Mouse (Mus musculus) WW6 (cell line): ENCODE data around the gene Gm21992.

Experiments
- DNase-seq: peaks from one replicate; pipeline ENCODE4 v3.0.0-alpha.2; 2013; ENCODE audit warnings: low read depth, low spot score

Gm21992 gene

DNA sequence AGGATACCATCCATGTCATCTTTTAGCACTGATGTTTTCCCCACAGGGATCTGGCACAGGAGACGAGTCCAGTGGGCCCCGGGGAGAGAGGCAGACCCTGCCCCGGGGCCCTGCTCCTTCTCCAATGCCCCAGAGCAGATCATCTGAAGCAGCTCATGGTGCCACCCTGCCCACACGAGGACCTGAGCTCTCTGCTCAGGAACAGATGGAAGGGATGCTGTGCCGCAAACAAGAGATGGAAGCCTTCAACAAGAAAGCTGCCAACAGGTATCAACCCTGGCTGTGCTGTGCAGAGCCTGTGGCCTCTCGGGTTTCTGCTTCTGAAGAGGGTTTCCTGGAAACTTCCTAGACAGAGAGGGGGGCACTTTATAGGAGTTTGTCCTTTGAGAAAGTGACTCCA is 61.4 kb downstream of the Gm21992 start:
- DNase-seq, result no peak

DNA sequence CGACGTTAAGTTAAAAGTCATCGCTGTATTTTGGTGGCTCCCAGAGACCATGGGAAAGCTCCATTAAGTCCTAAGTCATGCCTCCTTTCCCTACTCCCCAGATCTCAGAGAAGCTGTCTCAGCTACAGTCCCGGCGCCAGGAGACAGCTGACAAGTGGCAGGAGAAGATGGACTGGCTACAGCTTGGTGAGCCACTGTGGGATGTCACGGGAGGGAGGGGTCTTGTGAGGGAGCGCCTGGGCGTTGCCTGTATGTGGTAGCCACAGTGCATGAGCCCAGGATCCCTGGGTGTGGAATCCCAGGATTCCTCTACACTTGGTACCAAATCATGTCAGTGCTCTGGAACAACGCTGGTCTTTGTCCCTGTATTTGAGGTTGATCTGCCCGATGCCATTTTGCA is 62.9 kb downstream of the Gm21992 start:
- DNase-seq, result no peak

DNA sequence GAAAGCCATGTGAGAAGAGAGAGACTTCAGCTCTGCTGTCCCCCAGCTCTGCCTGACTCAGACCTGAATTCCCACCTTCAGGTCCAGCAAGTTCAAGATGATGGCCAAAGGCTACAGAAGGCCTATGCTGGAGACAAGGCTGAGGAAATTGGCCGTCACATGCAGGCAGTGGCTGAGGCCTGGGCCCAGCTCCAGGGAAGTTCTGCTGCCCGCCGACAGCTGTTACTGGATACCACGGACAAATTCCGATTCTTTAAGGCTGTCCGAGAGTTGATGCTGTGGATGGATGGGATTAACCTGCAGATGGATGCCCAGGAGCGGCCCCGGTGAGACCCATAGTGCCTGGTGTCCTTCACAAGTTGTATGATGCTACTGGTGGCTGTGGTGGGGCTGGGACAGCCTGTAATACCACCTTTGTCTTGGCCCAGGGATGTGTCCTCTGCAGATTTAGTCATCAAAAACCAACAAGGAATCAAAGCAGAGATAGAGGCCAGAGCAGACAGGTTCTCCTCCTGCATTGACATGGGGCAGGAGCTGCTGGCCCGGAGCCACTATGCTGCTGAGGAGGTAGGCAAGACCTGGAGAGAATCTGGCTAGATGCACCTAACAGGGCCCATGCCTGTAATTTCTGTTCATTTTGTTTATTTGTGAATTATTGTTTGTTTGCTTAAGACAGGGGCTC is 63.6 kb downstream of the Gm21992 start:
- no peak for DNase-seq

DNA sequence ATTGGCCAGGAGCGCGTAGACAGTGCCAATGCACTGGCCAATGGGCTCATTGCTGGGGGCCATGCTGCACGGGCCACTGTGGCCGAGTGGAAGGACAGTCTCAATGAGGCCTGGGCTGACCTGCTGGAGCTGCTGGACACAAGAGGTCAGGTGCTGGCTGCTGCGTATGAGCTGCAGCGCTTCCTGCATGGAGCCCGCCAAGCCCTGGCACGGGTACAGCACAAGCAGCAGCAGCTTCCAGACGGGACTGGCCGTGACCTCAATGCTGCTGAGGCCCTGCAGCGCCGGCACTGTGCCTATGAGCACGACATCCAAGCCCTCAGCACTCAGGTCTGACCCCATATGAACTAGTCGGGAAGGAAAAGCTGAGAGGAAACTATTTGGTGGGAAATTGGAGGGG is 64.8 kb downstream of the Gm21992 start:
- DNase-seq, result no peak

DNA sequence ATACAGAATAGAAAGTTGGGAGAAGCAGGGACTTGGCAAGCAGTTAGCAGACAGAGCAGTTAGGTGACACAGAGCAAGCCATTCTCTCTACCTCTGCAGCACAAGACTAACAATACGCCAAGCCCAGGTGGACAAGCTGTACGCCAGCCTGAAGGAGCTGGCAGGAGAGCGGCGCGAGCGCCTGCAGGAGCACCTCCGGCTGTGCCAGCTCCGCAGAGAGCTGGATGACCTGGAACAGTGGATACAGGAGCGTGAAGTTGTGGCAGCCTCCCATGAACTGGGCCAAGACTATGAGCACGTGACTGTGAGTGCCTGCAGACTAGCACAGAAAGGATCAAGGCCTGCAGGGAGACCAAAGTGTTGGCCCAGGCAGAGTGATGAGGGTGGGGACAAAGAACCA is 65.7 kb downstream of the Gm21992 start:
- no peak for DNase-seq

DNA sequence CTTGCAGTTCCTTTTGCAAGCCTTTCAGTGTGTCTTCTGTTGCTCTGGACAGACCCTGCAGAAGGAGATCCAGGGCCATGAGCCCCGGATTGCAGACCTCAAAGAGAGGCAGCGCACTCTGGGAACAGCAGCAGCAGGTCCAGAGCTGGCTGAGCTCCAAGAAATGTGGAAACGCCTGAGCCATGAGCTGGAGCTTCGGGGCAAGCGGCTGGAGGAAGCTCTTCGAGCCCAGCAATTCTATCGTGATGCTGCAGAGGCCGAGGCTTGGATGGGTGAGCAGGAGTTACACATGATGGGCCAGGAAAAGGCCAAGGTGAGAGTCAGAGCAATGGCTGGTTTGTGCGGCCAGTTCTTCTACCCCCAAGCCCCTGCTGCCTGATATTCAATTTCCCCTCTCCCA is 66.4 kb downstream of the Gm21992 start:
- no peak for DNase-seq

DNA sequence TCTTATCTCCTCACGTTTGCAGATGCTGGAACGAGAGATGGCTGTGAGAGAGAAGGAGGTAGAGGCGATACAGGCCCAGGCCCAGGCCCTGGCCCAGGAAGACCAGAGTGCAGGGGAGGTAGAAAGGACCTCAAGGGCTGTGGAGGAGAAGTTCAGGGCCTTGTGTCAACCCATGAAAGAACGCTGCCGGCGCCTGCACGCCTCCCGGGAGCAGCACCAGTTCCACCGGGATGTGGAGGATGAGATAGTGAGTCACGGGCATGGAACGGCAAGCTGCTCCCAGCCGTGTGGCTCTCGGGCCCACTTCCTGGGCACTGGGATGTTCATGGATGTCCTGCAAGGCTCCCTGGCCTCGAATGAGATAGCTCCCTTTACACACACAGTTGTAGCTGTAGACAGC is 67.4 kb downstream of the Gm21992 start:
- DNase-seq, result no peak

DNA sequence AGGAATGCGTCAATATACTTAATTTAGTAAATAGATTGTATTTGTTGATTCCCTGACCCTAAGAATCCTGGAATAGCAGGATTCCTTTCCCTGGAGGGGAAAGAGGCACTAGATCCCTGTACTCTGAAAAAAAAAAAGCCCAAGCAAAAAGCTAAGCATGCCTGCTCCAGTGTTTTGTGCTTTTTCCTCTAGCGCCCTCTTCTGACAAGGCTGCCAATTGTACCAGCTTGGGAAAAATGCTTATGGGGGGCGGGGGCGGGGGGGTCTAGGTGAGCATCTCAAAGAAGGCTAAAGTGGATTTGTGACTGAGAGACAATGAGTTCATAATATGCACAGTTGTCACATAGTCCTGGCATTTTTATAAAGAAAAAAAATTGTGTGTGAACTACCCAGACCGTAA is 67.9 kb downstream of the Gm21992 start:
- DNase-seq, result no peak

DNA sequence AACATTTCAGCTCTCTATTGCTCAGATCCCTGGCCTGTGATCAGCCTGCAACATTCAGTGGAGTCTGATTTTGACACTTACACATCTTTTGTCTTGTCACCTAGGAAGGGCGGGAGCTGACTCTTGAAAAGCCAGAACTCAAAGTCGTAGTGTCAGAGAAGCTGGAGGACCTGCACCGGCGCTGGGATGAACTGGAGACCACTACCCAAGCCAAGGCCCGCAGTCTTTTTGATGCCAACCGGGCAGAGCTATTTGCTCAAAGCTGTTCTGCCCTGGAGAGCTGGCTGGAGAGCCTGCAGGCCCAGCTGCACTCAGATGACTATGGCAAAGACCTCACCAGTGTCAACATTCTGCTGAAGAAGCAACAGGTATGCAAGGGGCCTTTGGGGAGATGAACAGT is 69.2 kb downstream of the Gm21992 start:
- no peak for DNase-seq

DNA sequence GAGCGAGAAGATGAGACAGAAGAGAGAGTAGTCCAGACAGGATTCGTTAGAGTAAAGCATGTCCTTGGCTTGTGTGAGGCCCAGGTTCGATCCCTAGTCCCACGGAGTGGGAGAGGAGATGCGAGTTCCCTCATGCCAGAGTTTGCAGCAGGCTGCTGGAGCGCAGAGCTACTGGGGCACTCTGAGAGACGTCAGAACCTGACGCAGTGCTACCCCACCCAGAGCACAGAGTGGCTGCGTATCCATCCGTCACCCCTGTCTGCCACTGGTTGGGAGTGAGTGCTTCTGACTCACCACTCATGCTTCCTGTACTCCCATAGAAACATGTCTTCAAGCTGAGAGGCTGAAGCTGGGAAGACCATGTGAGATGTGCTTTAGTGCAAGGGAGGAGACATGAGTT is 69.9 kb downstream of the Gm21992 start:
- DNase-seq, result no peak

DNA sequence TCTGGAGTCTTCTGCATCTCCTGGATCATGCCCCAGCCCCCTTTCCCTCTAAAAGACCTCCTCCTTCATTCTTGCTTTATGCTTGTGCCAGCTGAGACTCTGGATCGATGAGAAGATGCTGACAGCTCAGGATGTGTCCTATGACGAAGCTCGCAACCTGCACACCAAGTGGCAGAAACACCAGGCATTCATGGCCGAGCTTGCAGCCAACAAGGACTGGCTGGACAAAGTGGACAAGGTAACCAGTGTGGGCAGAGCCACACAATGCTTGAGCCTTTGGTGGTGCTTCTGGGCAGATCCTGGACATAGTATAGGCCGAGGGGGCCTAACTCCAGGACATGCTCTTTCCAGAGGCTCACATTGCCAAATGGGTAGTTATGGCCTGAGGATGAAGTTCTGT is 71.7 kb downstream of the Gm21992 start:
- no peak for DNase-seq

DNA sequence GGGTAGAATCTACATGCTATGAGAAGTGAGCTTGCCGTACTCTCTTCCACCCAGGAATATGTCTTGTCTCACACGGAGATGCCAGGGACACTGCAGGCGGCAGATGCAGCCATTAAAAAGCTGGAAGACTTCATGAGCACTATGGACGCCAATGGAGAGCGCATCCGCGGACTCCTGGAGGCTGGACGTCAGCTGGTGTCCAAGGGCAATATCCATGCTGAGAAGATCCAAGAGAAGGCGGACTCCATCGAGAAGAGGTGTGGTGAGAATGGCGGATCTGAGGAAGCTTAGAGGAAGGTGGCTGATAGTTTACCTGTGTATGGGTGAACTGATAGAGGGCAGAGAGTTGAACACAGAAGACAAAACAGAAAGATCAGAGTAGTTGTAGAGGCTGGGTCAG is 72.4 kb downstream of the Gm21992 start:
- DNase-seq, result no peak

DNA sequence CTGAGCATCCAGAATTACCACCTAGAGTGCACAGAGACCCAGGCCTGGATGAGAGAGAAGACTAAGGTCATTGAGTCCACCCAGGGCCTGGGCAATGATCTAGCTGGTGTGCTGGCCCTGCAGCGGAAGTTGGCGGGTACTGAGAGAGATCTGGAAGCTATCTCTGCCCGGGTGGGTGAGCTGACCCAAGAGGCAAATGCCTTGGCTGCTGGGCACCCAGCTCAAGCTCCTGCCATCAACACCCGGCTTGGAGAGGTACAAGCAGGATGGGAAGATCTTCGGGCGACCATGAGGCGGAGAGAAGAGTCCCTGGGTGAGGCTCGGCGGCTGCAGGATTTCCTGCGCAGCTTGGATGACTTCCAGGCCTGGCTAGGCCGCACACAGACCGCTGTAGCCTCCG is 73.5 kb downstream of the Gm21992 start:
- DNase-seq, result no peak

DNA sequence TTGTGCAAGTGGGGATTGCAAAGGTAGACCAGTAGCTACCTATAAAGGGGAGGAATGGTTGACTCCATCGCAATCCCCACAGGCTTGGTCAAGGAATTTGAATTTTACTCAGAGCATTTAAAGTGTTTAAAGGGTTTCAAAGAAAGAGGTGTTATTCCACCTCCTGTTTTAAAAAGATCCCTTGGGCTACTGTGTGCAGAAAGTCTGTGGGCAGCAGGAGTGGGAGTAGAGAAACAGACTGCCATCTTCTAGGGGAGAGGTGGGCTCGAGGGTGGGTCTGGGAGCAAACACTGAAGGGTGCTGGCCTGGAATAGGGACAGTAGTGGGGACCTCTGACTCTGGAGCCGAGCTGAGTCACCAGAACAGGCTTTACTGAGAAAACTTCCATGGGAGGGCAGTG is 78.4 kb downstream of the Gm21992 start:
- no peak for DNase-seq

DNA sequence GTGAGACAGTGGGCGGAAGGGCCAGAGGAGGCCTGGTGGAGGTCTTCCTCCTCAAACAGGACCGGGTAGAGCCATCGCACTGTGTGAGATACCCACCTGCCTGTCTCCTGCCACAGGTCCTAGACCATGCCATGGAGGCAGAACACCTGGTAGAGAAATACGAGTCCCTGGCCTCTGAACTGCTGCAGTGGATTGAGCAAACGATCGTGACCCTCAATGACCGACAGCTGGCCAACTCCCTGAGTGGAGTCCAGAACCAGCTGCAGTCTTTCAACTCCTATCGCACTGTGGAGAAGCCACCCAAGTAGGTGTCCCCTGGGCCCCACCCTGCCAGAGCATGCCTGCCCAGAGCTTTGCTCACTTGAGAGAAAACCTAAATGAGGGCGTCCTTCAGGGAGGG is 82.2 kb downstream of the Gm21992 start:
- no peak for DNase-seq

DNA sequence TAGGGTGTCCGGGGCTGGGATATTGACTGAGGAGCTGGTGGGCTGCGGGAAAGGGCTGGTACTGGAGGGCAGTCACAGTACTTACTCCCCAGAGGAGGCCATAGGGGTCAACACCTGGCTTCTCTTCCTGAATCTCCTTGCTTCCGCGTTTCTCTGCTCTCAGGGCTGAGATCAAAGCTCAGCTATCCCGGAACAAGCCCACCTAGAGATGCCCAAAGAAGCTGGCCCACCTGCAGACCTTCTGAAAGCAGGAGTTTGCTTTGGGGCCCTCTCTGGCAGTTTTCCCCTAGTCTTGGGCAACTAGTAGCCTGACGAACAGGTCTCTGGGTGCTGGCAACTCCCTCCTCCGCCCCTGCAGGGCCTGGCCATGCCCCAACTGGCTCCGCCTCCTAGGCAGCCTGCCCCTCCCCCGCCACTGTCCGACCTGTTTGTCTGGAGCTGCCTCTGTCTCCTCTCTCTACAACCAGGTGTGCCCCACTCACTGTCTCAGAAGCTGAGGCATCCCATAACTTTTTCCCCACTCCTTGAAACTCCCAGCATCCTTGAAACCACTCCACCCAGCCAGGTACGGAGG is 90.7 kb downstream of the Gm21992 start:
- no peak for DNase-seq

DNA sequence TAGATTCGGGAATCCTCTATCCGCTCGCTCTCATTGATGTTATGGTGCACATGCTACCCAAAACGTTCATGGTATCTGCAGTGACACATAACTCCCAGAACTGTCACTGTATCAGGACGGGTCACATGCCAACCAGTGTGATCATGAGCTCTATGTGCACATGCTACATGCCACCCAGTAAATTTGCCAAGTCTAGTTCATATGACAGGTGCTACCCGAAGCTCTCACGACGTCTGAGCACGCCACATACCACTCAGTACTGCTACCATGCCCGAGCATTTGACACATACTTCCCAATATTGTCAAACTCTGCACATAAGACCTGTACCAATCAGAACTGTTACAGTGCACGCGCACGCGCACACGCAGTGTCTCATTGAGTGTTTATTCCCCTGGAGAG is 91.3 kb downstream of the Gm21992 start:
- no peak for DNase-seq

DNA sequence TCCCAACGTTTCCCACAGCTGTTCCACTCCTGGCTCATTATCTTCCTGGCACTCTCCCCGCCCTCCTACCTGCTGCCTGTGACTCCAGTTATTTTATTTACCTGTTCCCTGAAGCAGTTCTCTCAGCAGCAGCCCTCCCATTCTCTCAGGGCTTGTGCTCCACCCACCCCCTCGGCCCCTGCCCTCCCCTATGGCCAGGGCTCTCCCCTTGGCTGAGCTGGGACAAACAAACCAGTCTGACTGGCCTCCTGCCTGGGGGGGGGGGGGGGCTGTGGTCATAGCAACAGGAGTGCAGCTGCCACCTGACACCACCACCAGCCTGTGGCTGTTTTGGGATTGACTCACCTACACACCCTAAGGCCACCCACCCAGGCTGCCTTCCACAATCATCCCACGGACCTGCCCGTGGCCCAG is 92.1 kb downstream of the Gm21992 start:
- DNase-seq, result no peak

DNA sequence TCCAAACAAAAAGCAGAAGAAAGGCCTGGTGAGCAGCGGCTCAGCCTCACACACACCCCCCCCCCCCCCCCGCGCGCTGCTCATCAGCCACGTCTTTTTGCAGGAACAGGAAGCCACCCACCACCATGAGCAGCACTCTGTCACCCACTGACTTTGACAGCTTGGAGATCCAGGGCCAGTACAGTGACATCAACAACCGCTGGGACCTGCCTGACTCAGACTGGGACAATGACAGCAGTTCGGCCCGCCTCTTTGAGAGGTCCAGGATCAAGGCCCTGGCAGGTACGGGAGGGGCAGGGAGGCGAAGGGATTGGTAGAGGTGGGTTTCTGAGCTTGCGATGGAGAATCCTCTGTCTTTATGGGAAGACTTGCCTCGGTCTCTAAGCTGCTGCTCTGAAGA is 92.7 kb downstream of the Gm21992 start:
- DNase-seq, result no peak

DNA sequence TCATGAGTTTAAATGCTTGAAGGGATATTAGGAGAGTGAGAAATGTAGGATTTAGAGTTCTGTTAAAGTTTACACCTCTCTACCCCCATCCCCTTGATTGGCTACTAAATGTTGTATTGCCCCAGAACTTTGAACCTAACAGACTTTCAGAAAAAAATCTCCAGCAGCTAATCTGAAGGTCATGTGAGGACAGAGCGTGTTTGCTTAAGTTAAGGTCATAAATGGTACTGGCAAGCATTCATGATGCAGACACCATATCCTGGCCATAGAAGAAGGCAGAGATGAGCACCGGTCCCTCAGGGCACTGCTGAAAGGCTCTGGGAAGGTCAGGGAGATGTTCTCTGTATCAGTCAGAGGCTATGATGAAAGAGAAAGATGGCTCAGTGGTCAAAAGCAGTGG is 94.1 kb downstream of the Gm21992 start:
- no peak for DNase-seq

DNA sequence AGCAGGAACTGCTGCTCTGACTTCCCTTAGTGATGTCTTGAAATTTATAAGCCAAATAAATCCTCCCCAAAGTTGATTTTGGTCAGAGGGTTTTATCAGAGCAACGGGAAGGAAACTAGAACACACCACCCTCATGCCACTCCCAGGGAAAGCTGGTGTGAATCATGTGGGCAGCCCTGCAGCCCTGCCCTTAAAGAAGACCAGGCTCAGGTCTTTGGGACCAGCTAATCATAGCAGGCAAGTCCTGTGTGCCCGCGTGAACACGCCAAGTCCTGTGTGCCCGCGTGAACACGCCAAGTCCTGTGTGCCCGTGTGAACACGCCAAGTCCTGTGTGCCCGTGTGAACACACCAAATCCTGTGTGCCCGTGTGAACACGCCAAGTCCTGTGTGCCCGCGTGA is 94.7 kb downstream of the Gm21992 start:
- DNase-seq, result no peak

DNA sequence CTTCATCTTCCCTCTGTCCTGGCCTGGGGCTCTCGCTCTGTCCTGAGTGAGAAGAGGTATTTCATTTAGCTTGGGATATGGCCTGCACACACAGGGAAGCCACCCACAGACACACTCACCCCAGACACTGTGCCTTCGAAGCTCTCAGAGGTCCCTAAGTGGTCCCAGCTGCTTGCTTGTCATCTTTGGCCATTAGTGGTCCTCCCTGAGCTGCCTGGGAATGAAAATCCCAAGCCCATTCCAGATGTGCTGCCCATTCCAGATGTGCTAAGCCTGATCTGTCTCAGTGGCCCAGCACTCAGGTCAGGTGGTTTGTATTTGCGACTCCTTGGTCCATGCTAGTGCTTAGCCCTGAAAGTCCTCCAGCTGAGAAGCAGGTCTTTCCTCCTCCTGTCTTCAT is 97.5 kb downstream of the Gm21992 start:
- no peak for DNase-seq

DNA sequence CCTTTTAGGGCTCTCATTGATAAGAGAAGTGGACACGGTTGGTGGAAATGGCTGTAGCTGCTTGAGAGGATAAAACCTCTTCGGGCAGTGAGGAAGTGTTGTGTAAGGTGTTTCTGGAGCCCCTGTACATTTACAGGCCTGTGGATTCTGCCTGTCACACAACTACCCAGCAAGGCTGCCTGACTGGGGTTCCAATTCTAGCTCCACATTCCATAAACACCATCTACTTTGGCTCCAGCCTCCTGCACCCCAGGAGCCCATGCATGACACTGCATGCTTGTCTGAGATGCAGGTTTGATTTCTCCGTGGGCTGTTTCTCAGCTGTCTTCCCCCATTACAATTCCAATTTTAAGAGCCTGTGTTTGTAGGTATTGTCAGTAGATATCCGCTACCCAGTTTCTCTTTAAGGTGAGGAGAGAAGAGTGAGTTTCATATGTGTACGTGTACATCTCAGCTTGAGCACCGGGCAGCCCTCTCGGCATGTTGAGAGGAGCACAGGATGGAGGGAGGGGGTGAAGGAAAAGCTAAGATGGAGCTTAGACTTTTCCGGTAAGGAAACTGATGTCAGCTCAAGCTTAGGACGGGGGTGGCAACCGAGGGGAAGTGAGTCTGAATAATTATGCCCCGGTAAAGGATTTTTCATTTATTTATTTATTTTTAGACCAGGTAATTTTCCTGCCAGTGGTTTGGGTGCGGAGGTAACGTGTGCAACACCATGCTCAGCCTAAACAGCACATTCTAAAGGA is 98.5 kb downstream of the Gm21992 start:
- DNase-seq, result no peak
